Mouse (Mus musculus): ENCODE data around the gene Slc35b4.

DNA sequence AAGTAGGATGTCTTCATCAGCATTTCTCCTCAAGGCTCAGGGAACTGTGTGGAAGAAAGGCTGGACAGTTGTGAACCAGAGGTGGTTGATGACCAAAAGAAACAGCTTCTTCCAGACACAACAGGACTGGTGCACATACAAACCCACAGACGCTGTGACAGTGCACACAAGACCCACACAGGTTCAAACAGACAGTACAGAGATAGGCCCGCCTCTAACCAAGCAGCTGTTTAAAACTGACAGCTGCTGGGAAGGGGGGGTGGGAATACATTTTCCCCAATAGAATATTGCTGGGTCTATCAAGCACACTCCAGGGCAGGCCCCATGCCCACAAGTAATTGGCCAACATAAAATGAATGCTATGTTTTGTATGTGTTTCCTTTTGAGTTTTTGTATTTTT is 52.5 kb downstream of the Slc35b4 start:
- TF ChIP-seq POLR2A (IDR thresholded peaks at IDR 0.05; ENCODE audit: borderline replicate concordance, extremely low read depth, insufficient read depth, insufficient read length, poor library complexity, severe bottlenecking) (no peak), CTCF (IDR thresholded peaks at IDR 0.05; ENCODE audit: borderline replicate concordance, extremely low read depth, insufficient read depth, insufficient read length) (no peak)

Measured in brain, embryonic 14.5 days (tissue).